Comparison of ENCODE assay signal across 8 mouse cellular contexts in the genomic region with DNA sequence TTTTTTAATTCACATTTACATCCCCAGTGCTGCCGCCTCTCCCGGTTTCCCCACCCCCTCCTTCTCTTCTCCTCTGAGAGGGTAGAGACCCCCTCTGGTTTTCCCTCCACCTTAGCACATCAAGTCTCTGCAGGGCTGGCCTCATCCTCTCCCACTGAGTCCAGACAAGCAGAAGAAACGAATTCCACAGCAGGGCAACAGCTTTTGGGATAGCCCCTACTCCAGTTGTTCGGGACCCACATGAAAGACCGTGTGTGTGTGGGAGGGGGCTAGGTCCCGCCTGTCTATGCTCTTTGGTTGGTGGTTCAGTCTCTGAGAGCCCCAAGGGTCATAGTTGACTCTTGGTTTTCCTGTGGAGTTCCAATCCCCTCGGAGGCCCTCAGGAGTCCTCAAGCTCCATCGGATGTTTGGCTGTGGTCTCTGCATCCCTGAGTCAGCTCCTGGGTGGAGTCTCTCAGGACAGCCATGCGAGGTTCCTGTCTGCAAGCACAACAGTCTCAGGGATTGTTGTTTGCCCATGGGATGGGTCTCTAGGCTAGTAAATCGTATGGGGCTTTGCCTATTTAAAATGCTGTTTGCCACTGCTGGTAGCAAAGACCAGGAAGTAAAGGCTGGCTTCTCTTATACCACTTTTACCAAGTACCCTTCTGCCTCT. TPM values are rescaled to one million over a fixed set of nuclear protein-coding genes. Genes with fewer than 3 reads are reported as not detected.
DNase-seq lines count a peak whose midpoint lies in the region; ATAC-seq and TF ChIP-seq lines count a peak whose summit lies in the region.

No protein-coding gene starts in this region.

- peaks cover 0 to 5% of the 10 kb centered on the region in 2 experiments; a peak in 2 of 4 replicates for H3K27me3 ChIP-seq in MEL (ENCODE audit: control insufficient read depth in 1 of 2, insufficient read depth in 2 of 2, low read length in 2 of 2)
- H3K27me3 ChIP-seq in embryonic facial prominence, embryonic 12.5 days: no peaks in the 10 kb centered on the region
- no peaks in the 10 kb centered on the region for H3K27me3 ChIP-seq in hindbrain, embryonic 14.5 days (ENCODE audit: control insufficient read depth, insufficient read depth, low read length)
- H3K27me3 ChIP-seq in stomach, postnatal 0 days (ENCODE audit: control insufficient read depth, insufficient read depth, low read length): no peaks in the 10 kb centered on the region

- peaks cover 0 to 11% of the 10 kb centered on the region in 2 experiments; a peak in 3 of 4 replicates for H3K36me3 ChIP-seq in MEL (ENCODE audit: control insufficient read depth in 1 of 2, insufficient read depth in 2 of 2, low read length in 2 of 2)
- peaks cover 27% of the 10 kb centered on the region for H3K36me3 ChIP-seq in embryonic facial prominence, embryonic 12.5 days
- peaks cover 23% of the 10 kb centered on the region for H3K36me3 ChIP-seq in hindbrain, embryonic 14.5 days (replicated peaks; ENCODE audit: control insufficient read depth, insufficient read depth)
- H3K36me3 ChIP-seq in stomach, postnatal 0 days (ENCODE audit: control insufficient read depth, insufficient read depth, low read length): peaks cover 7% of the 10 kb centered on the region; the same call in 1 of the 2 replicates

- 0 out of 2 replicates have a peak, but pooled peaks have one; percentile 42 for ATAC-seq in embryonic facial prominence, embryonic 12.5 days (ENCODE audit: insufficient number of reproducible peaks, insufficient read depth, low FRiP score, low TSS enrichment)
- peak; percentile 54 for ATAC-seq in hindbrain, embryonic 14.5 days (ENCODE audit: low FRiP score)
- peak; percentile 15; the same call in 1 of the 2 replicates for ATAC-seq in stomach, postnatal 0 days (ENCODE audit: low FRiP score, low TSS enrichment)

- TF ChIP-seq CTCF in layer of hippocampus, adult 2 months (conservative IDR thresholded peaks at IDR 0.05): no peak
- no peak for TF ChIP-seq CTCF in MEL (IDR thresholded peaks at IDR 0.05 in 2 of 3, conservative IDR thresholded peaks at IDR 0.05 in 1 of 3; ENCODE audit: control insufficient read depth in 1 of 3, insufficient read depth in 1 of 3, low read depth in 2 of 3, low read length in 3 of 3, poor library complexity in 1 of 3, severe bottlenecking in 1 of 3)
- TF ChIP-seq CTCF in stomach, postnatal 0 days (IDR thresholded peaks at IDR 0.05; ENCODE audit: low read depth): no peak

- TF ChIP-seq POLR2A in MEL (IDR thresholded peaks at IDR 0.05; ENCODE audit: control insufficient read depth in 1 of 2, insufficient read depth in 1 of 2, low read depth in 1 of 2, low read length in 2 of 2, poor library complexity in 1 of 2): no peak

- peaks cover 8% of the 10 kb centered on the region for H3K79me2 ChIP-seq in MEL (ENCODE audit: control insufficient read depth, insufficient read depth, low read length, poor library complexity)

- H3K9ac ChIP-seq in MEL (ENCODE audit: control insufficient read depth, low read depth, low read length, poor library complexity, severe bottlenecking): peak overlapping the region; percentile 90
- peak overlapping the region; percentile 65 for H3K9ac ChIP-seq in embryonic facial prominence, embryonic 12.5 days
- peak overlapping the region; percentile 69 for H3K9ac ChIP-seq in hindbrain, embryonic 14.5 days
- H3K9ac ChIP-seq in stomach, postnatal 0 days (ENCODE audit: low read length): peak overlapping the region; percentile 57

- no peak for TF ChIP-seq EP300 in MEL (IDR thresholded peaks at IDR 0.05; ENCODE audit: low read depth in 1 of 2, low read length in 2 of 2)
- no peak for TF ChIP-seq EP300 in stomach, postnatal 0 days (optimal IDR thresholded peaks at IDR 0.05)

- TF ChIP-seq RAD21 in MEL (IDR thresholded peaks at IDR 0.05; ENCODE audit: low read depth, low read length): no peak

- H3K4me3 ChIP-seq in layer of hippocampus, adult 2 months: peak overlapping the region; percentile 70
- peak overlapping the region; percentile 77 to 94 for H3K4me3 ChIP-seq in MEL (ENCODE audit: control insufficient read depth in 1 of 2, insufficient read depth in 1 of 2, low read depth in 2 of 2, low read length in 2 of 2)
- H3K4me3 ChIP-seq in embryonic facial prominence, embryonic 12.5 days: peak overlapping the region; percentile 85
- peak overlapping the region; percentile 68 for H3K4me3 ChIP-seq in hindbrain, embryonic 14.5 days (replicated peaks; ENCODE audit: low read length)
- peak overlapping the region; percentile 65 for H3K4me3 ChIP-seq in stomach, postnatal 0 days (ENCODE audit: low read depth, low read length)

- peak overlapping the region; percentile 96 for H3K27ac ChIP-seq in layer of hippocampus, adult 2 months
- H3K27ac ChIP-seq in MEL (ENCODE audit: control insufficient read depth, low read depth, low read length): peak overlapping the region; percentile 78; the same call in 1 of the 2 replicates
- peak overlapping the region; percentile 89 for H3K27ac ChIP-seq in embryonic facial prominence, embryonic 12.5 days
- peak overlapping the region; percentile 95 for H3K27ac ChIP-seq in hindbrain, embryonic 14.5 days
- peak overlapping the region; percentile 78; the same call in 1 of the 2 replicates for H3K27ac ChIP-seq in stomach, postnatal 0 days (replicated peaks)

- peaks cover 0 to 10% of the 10 kb centered on the region in 2 experiments; a peak in 1 of 4 replicates for H3K4me1 ChIP-seq in MEL (ENCODE audit: control insufficient read depth in 1 of 2, insufficient read depth in 2 of 2, low read length in 2 of 2)
- peaks cover 14% of the 10 kb centered on the region for H3K4me1 ChIP-seq in embryonic facial prominence, embryonic 12.5 days
- H3K4me1 ChIP-seq in hindbrain, embryonic 14.5 days (replicated peaks; ENCODE audit: control insufficient read depth, insufficient read depth, low read length): peaks cover 11% of the 10 kb centered on the region
- peaks cover 3% of the 10 kb centered on the region; the same call in 1 of the 2 replicates for H3K4me1 ChIP-seq in stomach, postnatal 0 days (replicated peaks; ENCODE audit: control insufficient read depth, insufficient read depth)

- DNase-seq in layer of hippocampus, adult 2 months (ENCODE audit: low spot score in 2 of 2): no peak
- no peak for DNase-seq in layer of hippocampus, postnatal 14 days (ENCODE audit: low spot score in 2 of 2)
- peak; percentile 20 for DNase-seq in MEL (ENCODE audit: low read depth, low spot score)
- no peak for DNase-seq in hindbrain, embryonic 14.5 days (ENCODE audit: low spot score)
- DNase-seq in lung, postnatal 10 days: peak; percentile 4
- no peak for DNase-seq in stomach, postnatal 0 days (ENCODE audit: low spot score)
- DNase-seq in urinary bladder, postnatal 14 days (ENCODE audit: low spot score): no peak

- H3K4me2 ChIP-seq in embryonic facial prominence, embryonic 12.5 days (replicated peaks): peak overlapping the region; percentile 87
- H3K4me2 ChIP-seq in hindbrain, embryonic 14.5 days (replicated peaks): peak overlapping the region; percentile 89
- peak overlapping the region; percentile 81 for H3K4me2 ChIP-seq in stomach, postnatal 0 days (replicated peaks; ENCODE audit: low read depth)

- 26% methylated on average over 10 of the region's 10 CpGs for WGBS in embryonic facial prominence, embryonic 12.5 days
- 31% methylated on average over 10 of the region's 10 CpGs for WGBS in hindbrain, embryonic 14.5 days
- 27% methylated on average over 10 of the region's 10 CpGs for WGBS in stomach, postnatal 0 days

- no peaks in the 10 kb centered on the region for H3K9me3 ChIP-seq in MEL (replicated peaks; ENCODE audit: insufficient read depth, low read length)
- no peaks in the 10 kb centered on the region for H3K9me3 ChIP-seq in embryonic facial prominence, embryonic 12.5 days
- no peaks in the 10 kb centered on the region for H3K9me3 ChIP-seq in hindbrain, embryonic 14.5 days (ENCODE audit: control insufficient read depth, low read length)
- H3K9me3 ChIP-seq in stomach, postnatal 0 days (ENCODE audit: control insufficient read depth, low read length): no peaks in the 10 kb centered on the region

TF ChIP-seq in MEL, 35 proteins besides CTCF, POLR2A, EP300 and RAD21 (continues in another document):
- TF ChIP-seq SIN3A (IDR thresholded peaks at IDR 0.05; ENCODE audit: low read length) (no peak), GATA1 (IDR thresholded peaks at IDR 0.05; ENCODE audit: low read depth, low read length) (no peak), KAT2A (conservative IDR thresholded peaks at IDR 0.05; ENCODE audit: low read depth, low read length) (no peak), MAX (IDR thresholded peaks at IDR 0.05; ENCODE audit: low read length) (no peak), MAZ (IDR thresholded peaks at IDR 0.05; ENCODE audit: low read depth, low read length) (no peak), MYB (IDR thresholded peaks at IDR 0.05; ENCODE audit: low read depth, low read length) (no peak), TBP (IDR thresholded peaks at IDR 0.05; ENCODE audit: low read depth, low read length) (no peak), HCFC1 (IDR thresholded peaks at IDR 0.05; ENCODE audit: low read depth, low read length) (no peak), UBTF (IDR thresholded peaks at IDR 0.05; ENCODE audit: borderline replicate concordance, insufficient read depth, low read depth, low read length) (no peak), SMC3 (IDR thresholded peaks at IDR 0.05; ENCODE audit: low read depth, low read length) (no peak), POLR2AphosphoS2 (IDR thresholded peaks at IDR 0.05; ENCODE audit: low read length) (no peak)

RNA-seq across cellular contexts. Expression of a gene that starts 0.7 kb away (rescaled TPM):
- 10 to 100 TPM; 14.7 to 16.0 TPM for total RNA-seq in layer of hippocampus, adult 2 months (2021)
- total RNA-seq in layer of hippocampus, postnatal 14 days (2021): 10 to 100 TPM; 19.9 to 20.7 TPM
- 211 and 246 TPM in 2 replicates for total RNA-seq in MEL (2012; rRNA removed)
- 100 to 1,000 TPM; 140 to 199 TPM for polyA plus RNA-seq in MEL (2012; ENCODE audit: insufficient read depth in 1 of 2, insufficient read length in 2 of 2, low read depth in 1 of 2, low replicate concordance in 2 of 2, missing spikeins in 1 of 2)
- polyA plus RNA-seq in embryonic facial prominence, embryonic 12.5 days (2016; fragmentation: Nextera tagmentation; extraction: Ambion mirVana): 120 and 125 TPM in 2 replicates
- 46.9 and 50.1 TPM in 2 replicates for polyA plus RNA-seq in hindbrain, embryonic 14.5 days (2014; fragmentation: Nextera tagmentation; extraction: Ambion mirVana)
- 42.0 and 44.7 TPM in 2 replicates for polyA plus RNA-seq in stomach, postnatal 0 days (2015; fragmentation: Nextera tagmentation; extraction: Ambion mirVana)

RNA-seq across cellular contexts. Expression of a gene that starts 26.6 kb away (rescaled TPM):
- 100 to 1,000 TPM; 266 to 269 TPM for total RNA-seq in layer of hippocampus, adult 2 months (2021)
- 100 to 1,000 TPM; 465 to 518 TPM for total RNA-seq in layer of hippocampus, postnatal 14 days (2021)
- total RNA-seq in MEL (2012; rRNA removed): 979 and 1,115 TPM in 2 replicates
- 1,000 to 10,000 TPM; 2,172 to 2,666 TPM for polyA plus RNA-seq in MEL (2012; ENCODE audit: insufficient read depth in 1 of 2, insufficient read length in 2 of 2, low read depth in 1 of 2, low replicate concordance in 2 of 2, missing spikeins in 1 of 2)
- 1,059 and 1,113 TPM in 2 replicates for polyA plus RNA-seq in embryonic facial prominence, embryonic 12.5 days (2016; fragmentation: Nextera tagmentation; extraction: Ambion mirVana)
- polyA plus RNA-seq in hindbrain, embryonic 14.5 days (2014; fragmentation: Nextera tagmentation; extraction: Ambion mirVana): 1,089 and 1,212 TPM in 2 replicates
- 330 and 339 TPM in 2 replicates for polyA plus RNA-seq in stomach, postnatal 0 days (2015; fragmentation: Nextera tagmentation; extraction: Ambion mirVana)

Comparison
In these comparisons a context has a peak if more than half of its experiments do, and no peak if none do; other contexts are left out.
1. DNase-seq: peak in MEL (single experiment) and lung, postnatal 10 days (single experiment); none in layer of hippocampus, adult 2 months (0 of 2), layer of hippocampus, postnatal 14 days (0 of 2), hindbrain, embryonic 14.5 days (single experiment), stomach, postnatal 0 days (single experiment) and urinary bladder, postnatal 14 days (single experiment).
2. Peak in every context shown above with its lines, with median percentiles within 50 percentile points of each other: H3K27ac ChIP-seq, H3K4me3 ChIP-seq, H3K9ac ChIP-seq, ATAC-seq and H3K4me2 ChIP-seq.